Mouse (Mus musculus) kidney, embryonic 16.5 days (tissue): Measurements from ENCODE around the gene Bag3. TPM values are rescaled to one million over a fixed set of nuclear protein-coding genes. Genes with fewer than 3 reads are reported as not detected.

Source experiments
- ATAC-seq: fragments of 200-750 bp; cut with Nextera tagmentation; 2 replicates; pipeline ENCODE4 v1.8.0; 2017; ENCODE audit warnings: moderate TSS enrichment; ENCODE audit not compliant: low FRiP score, low TSS enrichment
- H3K27ac ChIP-seq: fragments of 300-500 bp; sonication (generic); 2 replicates; pipeline ENCODE4 v1.5.1; 2014; ENCODE audit warnings: low read length
- H3K27me3 ChIP-seq: fragments of 300-500 bp; sonication (generic); 2 replicates; pipeline ENCODE4 v1.6.1; 2014; ENCODE audit warnings: low read length, control low read depth, mixed read lengths; ENCODE audit not compliant: insufficient read depth
- H3K36me3 ChIP-seq: fragments of 300-500 bp; sonication (generic); 2 replicates; pipeline ENCODE4 v1.6.1; 2014; ENCODE audit warnings: low read length, control low read depth, mixed read lengths; ENCODE audit not compliant: insufficient read depth
- H3K4me1 ChIP-seq: fragments of 300-500 bp; sonication (generic); 2 replicates; pipeline ENCODE4 v1.6.1; 2014; ENCODE audit warnings: low read length, control low read depth, mixed read lengths; ENCODE audit not compliant: insufficient read depth
- H3K4me2 ChIP-seq: fragments of 300-500 bp; sonication (generic); replicated peaks from 2 replicates; pipeline ENCODE4 v1.6.1; 2014; ENCODE audit warnings: low read depth, low read length
- H3K4me3 ChIP-seq: fragments of 300-500 bp; sonication (generic); 2 replicates; pipeline ENCODE4 v1.5.1; 2014; ENCODE audit warnings: mild to moderate bottlenecking, low read length
- H3K9ac ChIP-seq: fragments of 300-500 bp; sonication (generic); replicated peaks from 2 replicates; pipeline ENCODE4 v1.6.1; 2014; ENCODE audit warnings: low read length
- H3K9me3 ChIP-seq: fragments of 300-500 bp; sonication (generic); 2 replicates; pipeline ENCODE4 v1.6.1; 2016; ENCODE audit warnings: low read length, control low read depth
- WGBS: fragments of 180-500 bp; shearing (Covaris S2); extraction: QIAGEN DNeasy Blood & Tissue Kit; methylation state at CpG from one replicate; pipeline ENCODE4 v1.1.7; 2014; 5-methylcytosine and 5-hydroxymethylcytosine counted together
- polyA plus RNA-seq: library from polyadenylated mRNA; unstranded; fragments of >200 nt; fragmentation: Nextera tagmentation; extraction: Ambion mirVana; gene quantifications from 2 replicates; pipeline ENCODE4 v1.2.1, GENCODE M21; 2015

Gene Bag3
- polyA plus RNA-seq, 1 experiment from 2014 or later = 11.7 TPM

- Histone ChIP-seq H3K36me3 (no peaks in the 10 kb centered on the region), H3K9ac (no peak overlapping the region), H3K4me3 (no peak overlapping the region), H3K27ac (no peak overlapping the region), H3K4me1 (peaks cover 53% of the 10 kb centered on the region), H3K27me3 (no peaks in the 10 kb centered on the region), H3K9me3 (no peaks in the 10 kb centered on the region), H3K4me2 (no peak overlapping the region)
- 80% methylated on average over 6 of the region's 6 CpGs for WGBS
- ATAC-seq = no peak
Measured at GRCm38 (mm10) chr7:128532441-128533166, 9.2 kb downstream of the Bag3 start.

DNA sequence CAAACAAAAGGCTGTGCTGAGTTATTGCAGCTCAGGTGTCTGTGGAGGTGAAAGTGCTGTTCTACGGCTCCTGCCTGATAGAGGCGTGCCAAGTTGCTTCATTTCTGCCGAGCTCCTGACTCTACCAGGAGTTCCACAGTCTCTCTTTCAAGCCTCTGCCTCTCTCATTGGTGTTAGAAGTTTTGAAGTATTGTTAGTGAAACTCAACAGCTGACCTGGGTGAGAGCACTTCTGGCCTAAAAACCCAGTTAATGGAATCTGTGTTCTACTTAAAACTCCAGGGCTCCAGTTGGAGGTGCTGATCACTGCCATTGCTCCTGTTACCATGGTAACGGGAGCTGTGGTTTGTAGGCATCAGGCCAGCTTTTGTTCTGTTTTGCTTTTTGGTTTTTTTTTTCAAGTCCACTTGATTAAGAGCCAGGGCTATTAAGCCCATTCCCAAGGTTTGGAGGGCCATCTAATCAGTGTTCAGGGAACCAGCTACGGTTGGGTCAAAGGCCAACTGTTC, 11.6 kb downstream of the Bag3 start:
- H3K4me3 ChIP-seq = no peak overlapping the region
- H3K27ac ChIP-seq = no peak overlapping the region
- ATAC-seq = no peak
- 54% methylated on average over 5 of the region's 5 CpGs for WGBS
- no peaks in the 10 kb centered on the region for H3K9me3 ChIP-seq
- H3K27me3 ChIP-seq = no peaks in the 10 kb centered on the region
- no peak overlapping the region for H3K4me2 ChIP-seq
- H3K36me3 ChIP-seq = peaks cover 1% of the 10 kb centered on the region; the same call in 1 of the 2 replicates
- no peak overlapping the region for H3K9ac ChIP-seq
- peaks cover 45% of the 10 kb centered on the region for H3K4me1 ChIP-seq

DNA sequence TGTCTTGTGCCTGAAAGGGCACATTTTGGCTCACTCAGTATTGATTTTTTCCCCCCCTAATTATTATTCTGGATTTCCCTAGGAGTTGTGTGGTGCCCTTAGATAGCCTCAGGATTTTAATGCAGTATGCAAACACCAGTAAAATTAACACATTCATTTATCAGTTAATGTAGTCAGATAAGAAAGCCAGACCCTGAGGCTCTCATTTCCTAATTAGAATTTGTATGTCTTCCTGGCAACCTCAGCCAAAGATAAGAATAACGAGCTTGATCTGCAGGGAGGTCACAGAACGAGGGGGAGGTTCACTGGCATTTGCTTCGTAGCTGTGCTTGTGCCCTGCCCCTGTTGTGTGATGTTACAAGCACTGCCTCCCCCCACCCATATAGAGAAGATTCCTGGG, 12.7 kb downstream of the Bag3 start:
- no peak overlapping the region for H3K4me3 ChIP-seq
- H3K4me1 ChIP-seq = peaks cover 41% of the 10 kb centered on the region
- ATAC-seq = no peak
- no peaks in the 10 kb centered on the region for H3K9me3 ChIP-seq
- no peaks in the 10 kb centered on the region for H3K27me3 ChIP-seq
- no peak overlapping the region for H3K27ac ChIP-seq
- 11% methylated on average over 3 of the region's 3 CpGs for WGBS
- no peak overlapping the region for H3K4me2 ChIP-seq
- H3K9ac ChIP-seq = no peak overlapping the region
- peaks cover 6% of the 10 kb centered on the region for H3K36me3 ChIP-seq

DNA sequence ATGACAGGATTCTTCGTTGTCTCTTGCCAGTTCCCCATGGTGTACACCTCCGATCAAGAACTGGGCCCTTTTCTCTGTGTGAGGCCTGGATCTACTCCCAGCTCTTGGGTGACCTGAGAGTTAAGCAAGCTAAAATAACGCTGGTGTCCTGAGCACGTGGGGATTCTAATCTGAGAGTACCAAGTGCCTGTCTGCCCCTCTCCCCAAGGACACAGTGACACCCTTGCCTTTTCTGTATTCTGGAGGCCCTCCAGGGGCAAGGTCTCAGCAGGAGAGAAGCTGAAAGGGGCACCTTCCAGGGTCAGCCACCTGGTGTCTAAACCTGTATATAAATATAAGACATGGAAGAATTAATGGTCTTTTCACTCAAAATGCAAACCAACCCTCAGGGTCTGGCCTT, 14.3 kb downstream of the Bag3 start:
- Histone ChIP-seq H3K4me2 (no peak overlapping the region), H3K27me3 (no peaks in the 10 kb centered on the region), H3K27ac (no peak overlapping the region), H3K4me1 (peaks cover 32% of the 10 kb centered on the region), H3K4me3 (no peak overlapping the region), H3K9me3 (no peaks in the 10 kb centered on the region), H3K9ac (no peak overlapping the region), H3K36me3 (peaks cover 12% of the 10 kb centered on the region)
- no peak for ATAC-seq
- 75% methylated on average over 4 of the region's 4 CpGs for WGBS

- Histone ChIP-seq H3K36me3 (peaks cover 15% of the 10 kb centered on the region), H3K9ac (no peak overlapping the region), H3K27ac (no peak overlapping the region), H3K4me2 (no peak overlapping the region), H3K9me3 (no peaks in the 10 kb centered on the region), H3K4me3 (no peak overlapping the region), H3K4me1 (peaks cover 31% of the 10 kb centered on the region), H3K27me3 (no peaks in the 10 kb centered on the region)
- ATAC-seq = no peak
- WGBS = 57% methylated on average over 4 of the region's 4 CpGs
Measured at GRCm38 (mm10) chr7:128538196-128538595, 14.8 kb downstream of the Bag3 start.

GRCm38 (mm10) chr7:128538769-128539168, 15.4 kb downstream of the Bag3 start:
- no peak overlapping the region for H3K4me2 ChIP-seq
- peaks cover 15% of the 10 kb centered on the region for H3K36me3 ChIP-seq
- H3K27ac ChIP-seq = no peak overlapping the region
- H3K4me3 ChIP-seq = no peak overlapping the region
- H3K4me1 ChIP-seq = peaks cover 31% of the 10 kb centered on the region
- 71% methylated on average over 5 of the region's 5 CpGs for WGBS
- ATAC-seq = no peak
- H3K9me3 ChIP-seq = no peaks in the 10 kb centered on the region
- no peak overlapping the region for H3K9ac ChIP-seq
- no peaks in the 10 kb centered on the region for H3K27me3 ChIP-seq

DNA sequence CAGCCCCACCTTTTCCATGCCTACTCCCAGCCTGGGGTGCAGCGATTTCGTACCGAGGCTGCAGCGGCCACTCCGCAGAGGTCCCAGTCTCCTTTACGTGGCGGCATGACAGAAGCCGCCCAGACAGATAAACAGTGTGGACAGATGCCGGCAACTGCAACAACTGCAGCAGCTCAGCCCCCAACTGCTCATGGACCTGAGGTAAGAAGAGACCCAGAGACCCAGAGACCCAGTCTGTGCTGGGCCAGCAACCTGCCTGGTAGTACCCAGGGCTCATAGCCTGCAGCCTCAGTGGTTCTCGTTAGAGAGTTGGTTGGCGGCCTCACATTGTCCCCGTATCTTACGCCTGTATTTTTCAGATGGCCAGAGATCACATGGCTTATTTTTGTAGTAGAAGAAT, 16.7 kb downstream of the Bag3 start:
- WGBS = 94% methylated on average over 13 of the region's 13 CpGs
- Histone ChIP-seq H3K27me3 (no peaks in the 10 kb centered on the region), H3K27ac (0 out of 2 replicates have a peak overlapping the region, but pooled peaks have one; percentile 37), H3K9me3 (no peaks in the 10 kb centered on the region), H3K36me3 (peaks cover 19% of the 10 kb centered on the region), H3K4me3 (no peak overlapping the region), H3K4me1 (peaks cover 24% of the 10 kb centered on the region), H3K9ac (no peak overlapping the region), H3K4me2 (no peak overlapping the region)
- no peak for ATAC-seq

- H3K9ac ChIP-seq = no peak overlapping the region
- H3K4me3 ChIP-seq = no peak overlapping the region
- no peaks in the 10 kb centered on the region for H3K27me3 ChIP-seq
- no peaks in the 10 kb centered on the region for H3K9me3 ChIP-seq
- no peak overlapping the region for H3K4me2 ChIP-seq
- H3K27ac ChIP-seq = peak overlapping the region; percentile 37
- no peak for ATAC-seq
- peaks cover 23% of the 10 kb centered on the region for H3K36me3 ChIP-seq
- WGBS = 71% methylated on average over 16 of the region's 16 CpGs
- H3K4me1 ChIP-seq = peaks cover 18% of the 10 kb centered on the region; the same call in 1 of the 2 replicates
Measured at GRCm38 (mm10) chr7:128540734-128541133, 17.3 kb downstream of the Bag3 start.

DNA sequence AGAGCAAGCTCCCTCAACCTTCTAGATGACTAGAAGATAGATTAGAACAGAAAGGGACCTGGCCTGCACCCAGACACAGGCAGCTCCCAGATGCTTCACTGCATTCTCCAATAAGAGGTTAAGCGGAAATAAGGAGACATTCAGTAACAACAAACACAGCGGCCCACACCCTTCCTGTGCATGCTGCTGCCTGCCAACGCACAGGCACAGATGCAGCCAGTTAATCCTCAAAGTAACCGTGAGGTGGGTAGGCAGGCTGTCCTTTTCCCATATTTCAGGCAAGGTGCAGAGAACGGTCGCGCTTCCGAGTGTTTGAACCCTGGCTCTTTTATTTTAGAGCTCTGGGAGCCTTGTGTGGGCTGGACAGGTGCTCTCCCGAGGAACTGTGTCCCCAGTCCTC, 17.8 kb downstream of the Bag3 start:
- H3K36me3 ChIP-seq = peaks cover 27% of the 10 kb centered on the region
- no peak overlapping the region for H3K4me3 ChIP-seq
- no peaks in the 10 kb centered on the region for H3K27me3 ChIP-seq
- H3K4me2 ChIP-seq = no peak overlapping the region
- WGBS = 75% methylated on average over 9 of the region's 9 CpGs
- no peaks in the 10 kb centered on the region for H3K9me3 ChIP-seq
- no peak for ATAC-seq
- H3K9ac ChIP-seq = no peak overlapping the region
- peak overlapping the region; percentile 37 for H3K27ac ChIP-seq
- peaks cover 13% of the 10 kb centered on the region; the same call in 1 of the 2 replicates for H3K4me1 ChIP-seq

DNA sequence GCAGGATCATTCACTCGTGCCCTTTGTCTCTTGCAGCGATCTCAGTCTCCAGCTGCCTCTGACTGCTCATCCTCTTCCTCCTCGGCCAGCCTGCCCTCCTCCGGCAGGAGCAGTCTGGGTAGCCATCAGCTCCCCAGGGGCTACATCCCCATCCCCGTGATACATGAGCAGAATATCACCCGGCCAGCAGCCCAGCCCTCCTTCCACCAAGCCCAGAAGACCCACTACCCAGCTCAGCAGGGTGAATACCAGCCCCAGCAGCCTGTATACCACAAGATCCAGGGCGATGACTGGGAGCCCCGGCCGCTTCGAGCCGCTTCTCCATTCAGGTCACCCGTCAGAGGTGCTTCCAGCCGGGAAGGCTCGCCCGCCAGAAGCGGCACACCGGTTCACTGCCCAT, 18.4 kb downstream of the Bag3 start:
- peaks cover 11% of the 10 kb centered on the region; the same call in 1 of the 2 replicates for H3K4me1 ChIP-seq
- no peak overlapping the region for H3K4me3 ChIP-seq
- no peak overlapping the region for H3K4me2 ChIP-seq
- H3K9me3 ChIP-seq = no peaks in the 10 kb centered on the region
- H3K36me3 ChIP-seq = peaks cover 32% of the 10 kb centered on the region
- H3K27me3 ChIP-seq = no peaks in the 10 kb centered on the region
- no peak overlapping the region for H3K9ac ChIP-seq
- H3K27ac ChIP-seq = no peak overlapping the region
- 84% methylated on average over 17 of the region's 17 CpGs for WGBS
- no peak for ATAC-seq
